Mouse (Mus musculus): ENCODE data around the gene Mcm2.

The Mcm2 gene

GRCm38 (mm10) chr6:88847571-88847970, 51.0 kb downstream of the Mcm2 start:
- DNase-seq (ENCODE audit: low spot score) = no peak

GRCm38 (mm10) chr6:88844901-88845565, 53.5 kb downstream of the Mcm2 start:
- DNase-seq (ENCODE audit: low spot score) = no peak

DNA sequence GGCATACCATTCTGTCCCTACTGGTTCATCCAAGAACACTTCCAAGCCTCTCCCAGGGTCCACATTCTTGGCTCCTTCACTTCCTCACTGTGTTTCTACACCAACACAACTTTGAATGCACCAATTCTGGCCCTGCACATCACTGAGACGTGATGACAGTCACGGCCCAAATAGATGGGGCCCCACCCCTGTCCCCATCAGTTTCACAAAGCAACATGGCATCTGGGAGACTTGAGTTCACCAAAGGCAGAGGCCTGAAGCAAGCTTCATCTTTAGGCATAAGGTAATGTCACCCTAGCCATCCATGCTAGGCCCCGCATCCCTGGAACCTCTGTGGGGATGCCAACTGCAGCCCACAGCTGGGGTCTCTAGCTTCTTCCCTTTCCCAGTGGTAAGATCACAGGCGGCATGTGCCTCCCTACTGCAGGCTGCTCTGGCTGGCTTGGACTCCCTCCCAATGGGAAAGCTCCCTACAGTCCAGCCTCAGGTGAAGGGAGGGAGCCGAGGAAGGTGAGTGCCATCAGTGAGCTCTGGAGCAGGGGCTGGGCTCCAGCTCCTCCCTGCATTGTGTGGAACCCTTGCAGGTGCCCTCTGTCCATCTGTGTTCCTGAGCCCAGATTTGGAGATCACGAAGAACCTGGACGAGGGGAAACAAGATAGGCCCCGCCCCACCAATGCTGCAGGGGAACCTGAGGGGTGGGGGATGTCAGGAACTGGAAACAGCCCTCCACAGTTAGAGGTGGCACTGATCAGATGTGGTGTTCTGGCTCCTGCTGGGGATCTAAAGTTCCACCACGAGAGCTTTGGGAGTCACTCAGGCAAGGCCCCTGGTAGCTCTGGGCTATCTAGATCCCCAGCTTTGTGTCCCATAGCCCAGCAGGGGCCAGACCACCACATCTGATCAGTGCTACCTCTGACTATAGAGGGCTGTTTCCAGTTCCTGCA, 54.5 kb downstream of the Mcm2 start:
- no peak for DNase-seq (ENCODE audit: low spot score)

GRCm38 (mm10) chr6:88843241-88843640, 55.3 kb downstream of the Mcm2 start:
- no peak for DNase-seq (ENCODE audit: low spot score)

DNA sequence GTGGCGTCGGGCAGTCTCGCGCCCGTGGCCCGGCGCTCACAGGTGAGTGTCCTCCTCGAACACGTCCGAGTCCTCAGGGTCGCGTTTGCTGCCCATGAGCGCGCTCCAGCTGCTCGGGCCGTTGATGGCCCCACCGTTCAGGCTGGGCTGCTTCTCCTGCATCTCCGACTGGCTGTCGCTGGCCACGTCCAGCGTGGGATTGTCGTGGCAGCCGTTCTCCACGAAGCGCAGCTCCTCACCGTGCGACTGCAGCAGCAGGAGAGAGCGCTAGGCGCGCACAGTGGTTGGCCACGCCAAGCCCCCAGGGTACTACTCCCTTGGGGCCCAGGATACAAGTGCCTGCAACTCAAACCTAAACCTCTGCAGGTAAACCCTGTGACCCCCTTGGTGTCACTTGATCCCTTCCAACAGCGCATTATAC, 55.8 kb downstream of the Mcm2 start:
- no peak for DNase-seq (ENCODE audit: low spot score)

- DNase-seq (ENCODE audit: low spot score) = peak; percentile 100
These were observed 56.5 kb downstream of the Mcm2 start, which contains the start of gene Abtb1 for GRCm38 (mm10) chr6:88841781-88842689. TSS of gene Abtb1 (minus strand) at chr6:88841984.

DNA sequence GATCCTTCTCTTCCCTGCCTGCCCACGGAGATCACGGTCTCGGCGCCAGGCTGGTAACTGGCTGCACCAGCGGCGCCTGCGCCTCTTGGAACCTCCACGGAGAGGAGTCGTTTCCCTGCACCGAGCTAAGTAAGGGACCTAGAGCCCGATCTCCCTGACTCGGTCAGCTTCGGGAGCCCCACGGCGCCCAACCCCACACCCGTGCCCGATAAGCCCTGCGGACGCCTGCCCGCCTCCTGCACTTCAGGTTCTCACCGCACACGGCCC, 57.1 kb downstream of the Mcm2 start:
- DNase-seq (ENCODE audit: low spot score) = no peak

DNA sequence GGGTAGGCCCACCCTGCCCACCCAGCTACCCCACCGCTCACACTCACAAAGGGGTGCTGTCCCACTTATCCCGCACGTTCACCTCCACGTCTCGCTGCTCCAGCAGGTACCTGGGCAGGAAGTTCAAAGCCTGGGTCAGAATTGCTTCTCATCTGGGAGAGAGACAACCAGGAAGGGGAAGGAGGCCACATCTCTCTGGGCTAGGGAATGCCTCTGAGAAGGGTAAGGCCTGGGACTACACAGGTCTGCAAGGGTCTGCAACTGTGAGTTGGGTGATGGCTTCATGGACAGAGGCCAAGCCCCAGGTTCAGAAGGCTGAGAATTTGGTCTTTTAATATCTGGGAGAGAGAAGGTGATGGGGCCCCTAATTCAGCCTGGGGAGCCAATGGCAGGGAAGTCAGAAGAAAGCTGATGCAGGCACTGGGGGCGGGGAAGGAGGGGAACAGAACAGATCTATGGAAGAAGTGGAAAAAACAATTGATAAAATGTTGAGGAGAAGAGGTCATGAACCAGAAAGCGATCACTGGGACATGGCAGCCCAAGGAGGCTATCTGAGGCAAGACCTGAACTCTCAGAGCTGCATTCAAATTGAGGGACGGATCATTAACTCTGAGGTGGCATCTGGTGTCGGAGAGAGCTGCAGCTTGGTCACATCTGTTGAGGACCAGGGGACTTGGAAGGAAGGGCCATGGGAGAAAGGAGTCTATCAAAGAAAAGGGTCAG, 57.6 kb downstream of the Mcm2 start:
- DNase-seq (ENCODE audit: low spot score) = peak; percentile 45

DNA sequence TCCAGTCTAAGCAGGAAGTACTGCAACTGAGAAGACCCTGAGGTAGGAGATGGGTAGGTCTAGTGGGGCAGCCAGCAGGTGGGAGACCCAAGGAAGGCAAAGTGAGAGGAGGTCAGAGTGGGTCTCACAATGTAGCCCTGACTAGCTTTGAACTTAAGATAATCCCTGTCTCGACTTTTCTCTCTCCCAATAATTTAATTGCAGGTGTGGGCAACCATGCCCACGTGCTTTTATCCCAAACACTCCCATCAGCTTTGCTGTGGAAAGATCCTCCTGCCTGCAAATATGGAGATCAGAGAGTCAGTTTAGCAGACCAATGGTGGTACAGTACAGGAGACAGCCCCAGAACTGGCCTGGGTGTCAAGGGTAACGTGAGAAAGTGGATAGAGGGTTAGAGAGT, 58.4 kb downstream of the Mcm2 start:
- DNase-seq (ENCODE audit: low spot score) = no peak

DNA sequence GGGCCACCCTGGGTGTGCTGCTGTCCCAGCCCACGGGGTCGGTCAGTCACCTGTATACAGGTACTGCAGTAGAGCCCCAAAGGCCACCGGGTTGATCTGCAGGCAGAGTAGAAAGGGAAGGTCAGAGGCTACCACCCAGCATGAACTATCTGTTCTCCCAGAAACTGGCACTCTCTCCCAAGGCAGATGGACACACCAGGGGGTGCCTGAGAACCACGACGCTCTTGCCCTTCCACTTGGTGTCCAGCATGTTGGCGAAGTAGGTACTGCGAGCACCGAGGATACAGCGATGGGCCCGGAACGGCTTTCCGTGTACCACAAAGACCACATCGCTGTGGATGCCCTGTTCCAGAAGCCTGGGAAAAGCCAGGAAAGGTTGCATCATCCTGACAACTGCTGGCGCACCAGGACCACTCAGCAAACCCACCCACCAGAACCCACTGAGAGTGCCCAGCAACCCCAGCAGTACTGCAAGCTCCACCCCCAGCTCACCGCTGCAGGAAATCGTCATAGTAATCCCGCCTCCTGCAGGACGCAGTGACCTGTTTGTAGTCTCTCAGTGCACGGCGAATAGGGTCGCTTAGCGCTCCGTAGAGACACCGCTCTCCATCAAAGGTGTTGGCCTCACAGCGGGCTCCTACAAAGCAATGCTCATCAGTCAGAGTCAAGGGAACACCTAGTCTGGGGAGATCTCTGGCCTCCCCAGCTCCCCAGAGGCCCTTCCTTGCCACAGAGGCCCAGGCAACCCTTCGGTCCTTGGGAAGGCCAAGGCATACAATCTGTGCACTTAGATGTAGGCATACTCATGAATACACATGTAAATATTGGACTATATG, 59.2 kb downstream of the Mcm2 start:
- no peak for DNase-seq (ENCODE audit: low spot score)

- DNase-seq (ENCODE audit: low spot score) = no peak
These were observed 60.0 kb downstream of the Mcm2 start for GRCm38 (mm10) chr6:88838613-88839012.

DNA sequence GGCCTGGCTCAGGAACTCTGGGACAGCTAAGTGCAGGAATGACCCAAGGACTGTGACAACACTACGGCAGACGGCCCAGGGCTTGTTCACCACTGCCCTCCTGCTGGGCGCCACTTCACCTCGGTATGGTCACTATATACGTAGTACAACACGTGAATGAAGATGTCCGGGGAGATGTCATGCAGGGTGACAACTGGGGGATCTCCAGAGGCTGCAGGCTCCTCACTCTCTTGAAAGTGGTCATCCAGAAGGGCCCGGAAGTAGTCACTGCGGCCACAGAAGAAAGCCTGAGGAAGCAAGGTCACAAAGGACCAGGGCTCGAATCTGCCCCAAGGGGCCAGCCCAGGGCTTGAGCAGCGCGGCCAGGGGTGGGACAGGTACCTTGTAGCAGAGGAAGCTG, 60.6 kb downstream of the Mcm2 start:
- no peak for DNase-seq (ENCODE audit: low spot score)

- peak; percentile 71 for DNase-seq (ENCODE audit: low spot score)
These were observed 62.3 kb downstream of the Mcm2 start for GRCm38 (mm10) chr6:88836178-88836819.

DNA sequence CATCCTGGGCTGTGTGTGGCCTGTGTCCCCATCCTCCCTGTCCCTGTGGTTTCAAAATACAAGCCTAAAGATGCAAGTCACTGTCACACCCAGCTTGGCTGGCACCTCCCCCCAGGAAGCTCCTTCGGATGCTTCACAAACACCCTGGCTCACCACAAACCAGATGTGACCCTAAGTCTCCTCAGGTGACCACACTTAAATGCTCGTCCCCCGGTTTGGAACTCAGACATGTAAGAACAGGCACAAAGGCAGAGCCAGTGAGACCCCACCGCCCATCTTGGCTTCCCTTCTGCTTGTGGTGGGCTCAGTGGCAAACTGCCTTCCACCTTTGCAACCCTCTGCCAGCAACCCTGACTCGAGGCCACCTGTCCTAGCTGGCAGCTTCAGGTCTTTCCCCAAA, 63.5 kb downstream of the Mcm2 start:
- no peak for DNase-seq (ENCODE audit: low spot score)

Data from testis, postnatal 10 days (tissue).